Mouse (Mus musculus): Measurements from ENCODE around the gene Stam2.

Stam2 gene

GRCm38 (mm10) chr2:52651547-52651946, 90.5 kb downstream of the Stam2 start:
- DNase-seq (ENCODE audit: low read depth, low spot score) = no peak

DNA sequence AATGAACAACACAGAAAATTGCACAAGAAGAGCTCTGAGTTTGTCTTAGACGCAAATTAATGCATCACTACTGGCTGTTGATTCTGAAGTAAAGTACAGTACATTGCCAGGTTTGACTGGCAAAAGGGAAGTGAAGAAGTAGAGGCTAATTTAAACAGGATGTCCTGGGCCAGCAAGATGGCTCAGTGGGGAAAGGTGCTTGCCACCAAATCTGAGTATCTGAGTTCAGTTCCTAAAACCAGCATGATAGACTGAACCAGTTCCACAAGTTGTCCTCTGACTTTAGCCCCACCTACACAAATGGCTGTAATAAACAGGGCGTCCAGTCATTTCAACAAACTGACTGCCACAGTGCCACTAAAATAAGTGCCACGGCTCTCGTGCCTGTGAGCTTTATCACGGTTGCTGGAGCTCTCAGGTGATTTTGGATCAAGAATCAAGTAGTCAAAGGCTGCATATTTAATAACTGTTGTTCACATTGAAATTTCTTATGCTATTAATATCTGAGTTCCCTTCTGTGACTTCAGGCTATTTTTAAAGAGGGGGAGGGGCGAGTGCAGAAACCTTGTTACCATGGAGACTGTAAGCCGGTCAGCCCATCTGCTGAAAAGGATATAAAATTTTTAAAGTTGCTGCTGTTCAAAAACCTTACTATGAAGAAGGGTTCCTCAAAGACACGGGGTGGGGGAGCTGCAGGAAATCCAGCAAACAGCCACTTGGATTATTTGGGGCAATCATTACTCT, 94.7 kb downstream of the Stam2 start:
- no peak for DNase-seq (ENCODE audit: low read depth, low spot score)

DNA sequence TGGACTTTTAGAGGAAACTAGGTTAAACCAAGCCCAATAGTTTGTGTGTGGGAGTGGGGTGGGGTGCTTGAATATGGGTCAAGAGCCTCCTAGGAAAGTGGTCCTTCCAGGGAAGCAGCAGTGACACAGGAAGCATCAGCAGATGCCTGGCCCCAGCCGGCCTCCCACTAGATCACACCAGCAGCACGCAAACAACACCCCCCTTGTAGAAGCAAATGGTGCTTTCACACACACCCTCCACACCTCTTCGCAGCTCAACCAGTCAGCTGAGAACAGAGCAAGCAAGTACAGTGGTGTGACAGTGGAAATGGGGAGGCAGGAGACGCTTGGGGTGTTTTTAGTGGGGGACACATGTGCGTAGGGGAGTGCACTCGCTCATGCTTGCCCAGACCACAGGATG, 98.4 kb downstream of the Stam2 start:
- DNase-seq (ENCODE audit: low read depth, low spot score) = no peak

Measured in ES-CJ7 (cell line).